Mouse (Mus musculus): ENCODE data around the gene Sap18. TPM values are rescaled to one million over a fixed set of nuclear protein-coding genes. Genes with fewer than 3 reads are reported as not detected.

Sap18 gene
- 294 TPM for polyA plus RNA-seq (2014; fragmentation: Illumina TruSeq; extraction: RNeasy Lipid Tissue Mini Kit (QIAGEN cat#74804); ENCODE audit: low read depth, low replicate concordance)

GRCm38 (mm10) chr14:57797991-57798931 is at the start of gene Sap18:
Sap18 (plus strand) TSS chr14:57798180.

GRCm38 (mm10) chr14:57758237-57758636 is 39.7 kb upstream of the Sap18 start, which contains the start of gene Lats2:
Lats2 (minus strand) TSS chr14:57758388.

GRCm38 (mm10) chr14:57825788-57826751 is 28.1 kb downstream of the Sap18 start, which contains the start of the genes Ska3 and Mrpl57:
Ska3 (minus strand) TSS chr14:57826185.
Mrpl57 (plus strand) TSS chr14:57826234.

Other genes starting within 250 kb of the Sap18 start
- 13.3 TPM for gene Eef1akmt1, start 226.6 kb upstream of the Sap18 start, polyA plus RNA-seq (2014; fragmentation: Illumina TruSeq; extraction: RNeasy Lipid Tissue Mini Kit (QIAGEN cat#74804); ENCODE audit: low read depth, low replicate concordance)
- 60.1 TPM for gene Xpo4, start 132.8 kb upstream of the Sap18 start, polyA plus RNA-seq (2014; fragmentation: Illumina TruSeq; extraction: RNeasy Lipid Tissue Mini Kit (QIAGEN cat#74804); ENCODE audit: low read depth, low replicate concordance)
- gene Gm49361, start 52.1 kb upstream of the Sap18 start, polyA plus RNA-seq (2014; fragmentation: Illumina TruSeq; extraction: RNeasy Lipid Tissue Mini Kit (QIAGEN cat#74804); ENCODE audit: low read depth, low replicate concordance), result not detected
- gene Lats2, start 39.8 kb upstream of the Sap18 start, polyA plus RNA-seq (2014; fragmentation: Illumina TruSeq; extraction: RNeasy Lipid Tissue Mini Kit (QIAGEN cat#74804); ENCODE audit: low read depth, low replicate concordance), result 52.6 TPM
- 3.4 TPM for gene Ska3, start 28.0 kb downstream of the Sap18 start, polyA plus RNA-seq (2014; fragmentation: Illumina TruSeq; extraction: RNeasy Lipid Tissue Mini Kit (QIAGEN cat#74804); ENCODE audit: low read depth, low replicate concordance)
- 64.8 TPM for gene Mrpl57, start 28.1 kb downstream of the Sap18 start, polyA plus RNA-seq (2014; fragmentation: Illumina TruSeq; extraction: RNeasy Lipid Tissue Mini Kit (QIAGEN cat#74804); ENCODE audit: low read depth, low replicate concordance)
- gene Zdhhc20, start 92.1 kb downstream of the Sap18 start, polyA plus RNA-seq (2014; fragmentation: Illumina TruSeq; extraction: RNeasy Lipid Tissue Mini Kit (QIAGEN cat#74804); ENCODE audit: low read depth, low replicate concordance), result 360 TPM
- gene Micu2, start 201.1 kb downstream of the Sap18 start, polyA plus RNA-seq (2014; fragmentation: Illumina TruSeq; extraction: RNeasy Lipid Tissue Mini Kit (QIAGEN cat#74804); ENCODE audit: low read depth, low replicate concordance), result 133 TPM